Mouse (Mus musculus): ENCODE measurements around the gene Spag17. TPM values are rescaled to one million over a fixed set of nuclear protein-coding genes. Genes with fewer than 3 reads are reported as not detected.

The Spag17 gene
- polyA plus RNA-seq (2015; fragmentation: Nextera tagmentation; extraction: Ambion mirVana) = 0.60 and 0.75 TPM in 2 replicates

GRCm38 (mm10) chr3:99885187-99885811 lies at the start of gene Spag17:
Gene Spag17 (plus strand): TSS chr3:99885406.
- H3K4me3 ChIP-seq (ENCODE audit: low read length) = no peak within 1 kb of the TSS
- peak within 1 kb of the TSS; percentile 20; the same call in 1 of the 2 replicates for H3K4me2 ChIP-seq (replicated peaks; ENCODE audit: low read depth, low read length)
- 0 out of 2 replicates have a peak, but pooled peaks cover 6% of the 10 kb centered on the region for H3K4me1 ChIP-seq (ENCODE audit: insufficient read depth, low read length)
- no peaks in the 10 kb centered on the region for H3K27me3 ChIP-seq (ENCODE audit: insufficient read depth, low read length)
- no peak within 1 kb of the TSS for H3K27ac ChIP-seq (ENCODE audit: low read length)
- no peaks in the 10 kb centered on the region for H3K9me3 ChIP-seq (ENCODE audit: low read length)
- H3K36me3 ChIP-seq (ENCODE audit: insufficient read depth, low read length) = no peaks in the 10 kb centered on the region
- no peak within 1 kb of the TSS for H3K9ac ChIP-seq (replicated peaks; ENCODE audit: low read length)
- ATAC-seq (ENCODE audit: low FRiP score, low TSS enrichment) = peak; percentile 68
- WGBS = 37% methylated on average over 16 of the region's 16 CpGs

- Histone ChIP-seq H3K4me1 (ENCODE audit: insufficient read depth, low read length) (no peaks in the 10 kb centered on the region), H3K9ac (replicated peaks; ENCODE audit: low read length) (no peak overlapping the region), H3K4me2 (replicated peaks; ENCODE audit: low read depth, low read length) (no peak overlapping the region), H3K4me3 (ENCODE audit: low read length) (no peak overlapping the region), H3K27me3 (ENCODE audit: insufficient read depth, low read length) (no peaks in the 10 kb centered on the region), H3K36me3 (ENCODE audit: insufficient read depth, low read length) (no peaks in the 10 kb centered on the region), H3K9me3 (ENCODE audit: low read length) (no peaks in the 10 kb centered on the region), H3K27ac (ENCODE audit: low read length) (no peak overlapping the region)
- no peak for ATAC-seq (ENCODE audit: low FRiP score, low TSS enrichment)
- 26% methylated on average over 2 of the region's 2 CpGs for WGBS
These were observed 42.9 kb upstream of the Spag17 start for GRCm38 (mm10) chr3:99842333-99842732.

GRCm38 (mm10) chr3:99842808-99843207 lies 42.4 kb upstream of the Spag17 start:
- ATAC-seq (ENCODE audit: low FRiP score, low TSS enrichment) = no peak
- no peak overlapping the region for H3K9ac ChIP-seq (replicated peaks; ENCODE audit: low read length)
- no peaks in the 10 kb centered on the region for H3K27me3 ChIP-seq (ENCODE audit: insufficient read depth, low read length)
- H3K27ac ChIP-seq (ENCODE audit: low read length) = no peak overlapping the region
- no peaks in the 10 kb centered on the region for H3K4me1 ChIP-seq (ENCODE audit: insufficient read depth, low read length)
- no peaks in the 10 kb centered on the region for H3K36me3 ChIP-seq (ENCODE audit: insufficient read depth, low read length)
- no peaks in the 10 kb centered on the region for H3K9me3 ChIP-seq (ENCODE audit: low read length)
- no peak overlapping the region for H3K4me2 ChIP-seq (replicated peaks; ENCODE audit: low read depth, low read length)
- 52% methylated on average over 3 of the region's 3 CpGs for WGBS
- no peak overlapping the region for H3K4me3 ChIP-seq (ENCODE audit: low read length)

GRCm38 (mm10) chr3:99843233-99843632 lies 42.0 kb upstream of the Spag17 start:
- Histone ChIP-seq H3K4me2 (replicated peaks; ENCODE audit: low read depth, low read length) (no peak overlapping the region), H3K27ac (ENCODE audit: low read length) (no peak overlapping the region), H3K36me3 (ENCODE audit: insufficient read depth, low read length) (no peaks in the 10 kb centered on the region), H3K9ac (replicated peaks; ENCODE audit: low read length) (no peak overlapping the region), H3K27me3 (ENCODE audit: insufficient read depth, low read length) (no peaks in the 10 kb centered on the region), H3K4me3 (ENCODE audit: low read length) (no peak overlapping the region), H3K9me3 (ENCODE audit: low read length) (no peaks in the 10 kb centered on the region), H3K4me1 (ENCODE audit: insufficient read depth, low read length) (no peaks in the 10 kb centered on the region)
- no peak for ATAC-seq (ENCODE audit: low FRiP score, low TSS enrichment)
- 85% methylated on average over 6 of the region's 6 CpGs for WGBS

GRCm38 (mm10) chr3:99850926-99851325 lies 34.3 kb upstream of the Spag17 start:
- 57% methylated on average over 7 of the region's 7 CpGs for WGBS
- Histone ChIP-seq H3K36me3 (ENCODE audit: insufficient read depth, low read length) (no peaks in the 10 kb centered on the region), H3K27ac (ENCODE audit: low read length) (no peak overlapping the region), H3K9ac (replicated peaks; ENCODE audit: low read length) (no peak overlapping the region), H3K9me3 (ENCODE audit: low read length) (no peaks in the 10 kb centered on the region), H3K4me3 (ENCODE audit: low read length) (no peak overlapping the region), H3K27me3 (ENCODE audit: insufficient read depth, low read length) (no peaks in the 10 kb centered on the region), H3K4me1 (ENCODE audit: insufficient read depth, low read length) (no peaks in the 10 kb centered on the region), H3K4me2 (replicated peaks; ENCODE audit: low read depth, low read length) (no peak overlapping the region)
- no peak for ATAC-seq (ENCODE audit: low FRiP score, low TSS enrichment)

GRCm38 (mm10) chr3:99854595-99854994 lies 30.6 kb upstream of the Spag17 start:
- Histone ChIP-seq H3K9me3 (ENCODE audit: low read length) (no peaks in the 10 kb centered on the region), H3K27ac (ENCODE audit: low read length) (no peak overlapping the region), H3K4me2 (replicated peaks; ENCODE audit: low read depth, low read length) (no peak overlapping the region), H3K27me3 (ENCODE audit: insufficient read depth, low read length) (no peaks in the 10 kb centered on the region), H3K4me1 (ENCODE audit: insufficient read depth, low read length) (no peaks in the 10 kb centered on the region), H3K4me3 (ENCODE audit: low read length) (no peak overlapping the region), H3K36me3 (ENCODE audit: insufficient read depth, low read length) (no peaks in the 10 kb centered on the region), H3K9ac (replicated peaks; ENCODE audit: low read length) (no peak overlapping the region)
- ATAC-seq (ENCODE audit: low FRiP score, low TSS enrichment) = no peak
- 84% methylated on average over 3 of the region's 3 CpGs for WGBS

- ATAC-seq (ENCODE audit: low FRiP score, low TSS enrichment) = no peak
- 74% methylated on average over 3 of the region's 3 CpGs for WGBS
- H3K9me3 ChIP-seq (ENCODE audit: low read length) = no peaks in the 10 kb centered on the region
These were observed 26.3 kb upstream of the Spag17 start for GRCm38 (mm10) chr3:99858922-99859321.

GRCm38 (mm10) chr3:99864706-99865105 lies 20.5 kb upstream of the Spag17 start:
- Histone ChIP-seq H3K4me3 (ENCODE audit: low read length) (no peak overlapping the region), H3K9me3 (ENCODE audit: low read length) (no peaks in the 10 kb centered on the region), H3K27me3 (ENCODE audit: insufficient read depth, low read length) (no peaks in the 10 kb centered on the region; the same call in 1 of the 2 replicates), H3K9ac (replicated peaks; ENCODE audit: low read length) (no peak overlapping the region), H3K4me1 (ENCODE audit: insufficient read depth, low read length) (no peaks in the 10 kb centered on the region), H3K36me3 (ENCODE audit: insufficient read depth, low read length) (no peaks in the 10 kb centered on the region), H3K4me2 (replicated peaks; ENCODE audit: low read depth, low read length) (no peak overlapping the region), H3K27ac (ENCODE audit: low read length) (no peak overlapping the region)
- no peak for ATAC-seq (ENCODE audit: low FRiP score, low TSS enrichment)
- WGBS = 72% methylated on average over 1 of the region's 1 CpGs

More at GRCm38 (mm10) chr3:99858922-99859321, 26.3 kb upstream of the Spag17 start:
- H3K4me3 ChIP-seq (ENCODE audit: low read length) = no peak overlapping the region
- no peak overlapping the region for H3K9ac ChIP-seq (replicated peaks; ENCODE audit: low read length)
- no peak overlapping the region for H3K27ac ChIP-seq (ENCODE audit: low read length)
- no peak overlapping the region for H3K4me2 ChIP-seq (replicated peaks; ENCODE audit: low read depth, low read length)
- no peaks in the 10 kb centered on the region for H3K36me3 ChIP-seq (ENCODE audit: insufficient read depth, low read length)
- no peaks in the 10 kb centered on the region for H3K4me1 ChIP-seq (ENCODE audit: insufficient read depth, low read length)
- H3K27me3 ChIP-seq (ENCODE audit: insufficient read depth, low read length) = no peaks in the 10 kb centered on the region

- Histone ChIP-seq H3K9ac (replicated peaks; ENCODE audit: low read length) (no peak overlapping the region), H3K4me2 (replicated peaks; ENCODE audit: low read depth, low read length) (no peak overlapping the region), H3K27me3 (ENCODE audit: insufficient read depth, low read length) (no peaks in the 10 kb centered on the region), H3K4me3 (ENCODE audit: low read length) (no peak overlapping the region), H3K36me3 (ENCODE audit: insufficient read depth, low read length) (no peaks in the 10 kb centered on the region), H3K4me1 (ENCODE audit: insufficient read depth, low read length) (no peaks in the 10 kb centered on the region), H3K9me3 (ENCODE audit: low read length) (no peaks in the 10 kb centered on the region), H3K27ac (ENCODE audit: low read length) (no peak overlapping the region)
- ATAC-seq (ENCODE audit: low FRiP score, low TSS enrichment) = no peak
These were observed 10.1 kb upstream of the Spag17 start for GRCm38 (mm10) chr3:99875137-99875536.

GRCm38 (mm10) chr3:99881498-99881897 lies 3.7 kb upstream of the Spag17 start:
- no peak for ATAC-seq (ENCODE audit: low FRiP score, low TSS enrichment)
- no peak overlapping the region for H3K9ac ChIP-seq (replicated peaks; ENCODE audit: low read length)
- H3K27me3 ChIP-seq (ENCODE audit: insufficient read depth, low read length) = no peaks in the 10 kb centered on the region
- 44% methylated on average over 3 of the region's 3 CpGs for WGBS
- no peak overlapping the region for H3K4me3 ChIP-seq (ENCODE audit: low read length)
- 0 out of 2 replicates have a peak, but pooled peaks cover 6% of the 10 kb centered on the region for H3K4me1 ChIP-seq (ENCODE audit: insufficient read depth, low read length)
- H3K27ac ChIP-seq (ENCODE audit: low read length) = no peak overlapping the region
- no peaks in the 10 kb centered on the region for H3K9me3 ChIP-seq (ENCODE audit: low read length)
- no peaks in the 10 kb centered on the region for H3K36me3 ChIP-seq (ENCODE audit: insufficient read depth, low read length)
- no peak overlapping the region for H3K4me2 ChIP-seq (replicated peaks; ENCODE audit: low read depth, low read length)
